Mouse (Mus musculus): ENCODE results near the gene Osbpl9. TPM values are rescaled to one million over a fixed set of nuclear protein-coding genes. Genes with fewer than 3 reads are reported as not detected.

The Osbpl9 gene
- polyA plus RNA-seq, 1 experiment from 2014 or later = 64.1 TPM

DNA sequence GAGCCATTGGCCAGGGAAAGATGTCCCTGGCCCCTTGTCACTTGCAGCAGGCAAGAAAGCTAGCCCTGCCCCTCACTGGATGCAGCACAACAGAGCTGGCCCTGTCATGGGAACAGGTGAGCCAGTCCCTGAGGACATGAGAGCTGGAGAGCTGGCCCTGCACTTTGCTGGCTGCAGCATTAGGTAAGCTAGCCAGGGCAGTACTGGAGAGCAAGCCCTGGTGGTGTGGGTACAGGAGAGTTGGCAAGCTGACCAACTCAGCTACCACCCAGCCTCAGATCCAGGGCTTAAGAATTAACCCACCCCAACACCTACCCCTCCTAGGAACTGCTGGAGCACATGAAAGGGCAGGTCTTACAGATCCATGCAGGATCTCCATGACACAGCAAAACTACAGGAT is 73.1 kb downstream of the Osbpl9 start:
- H3K27me3 ChIP-seq = no peaks in the 10 kb centered on the region

DNA sequence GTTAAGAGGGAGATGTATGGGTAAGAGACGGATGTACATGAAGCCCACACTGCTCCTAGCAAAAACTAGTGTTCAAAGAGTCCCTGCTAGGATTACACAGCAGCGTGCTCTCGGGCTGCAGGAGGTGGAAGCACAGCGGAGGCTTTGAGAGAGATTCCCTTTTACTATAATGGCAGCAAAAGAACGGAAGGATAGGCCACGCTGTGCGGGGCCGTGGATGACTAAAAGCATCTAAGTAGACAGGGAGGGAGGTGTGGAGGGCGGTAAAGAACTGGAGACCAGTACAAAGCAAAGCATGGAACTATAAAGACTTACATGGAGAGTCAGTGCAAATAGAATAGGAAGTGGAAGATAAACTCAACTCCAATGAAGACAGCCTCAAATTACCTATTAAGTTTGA is 74.1 kb downstream of the Osbpl9 start:
- ATAC-seq (ENCODE audit: insufficient number of reproducible peaks, low FRiP score, low TSS enrichment, low read depth) = no peak
- Histone ChIP-seq H3K9ac (no peak overlapping the region), H3K9me3 (replicated peaks) (no peaks in the 10 kb centered on the region), H3K27me3 (no peaks in the 10 kb centered on the region), H3K4me3 (replicated peaks) (no peak overlapping the region), H3K36me3 (no peaks in the 10 kb centered on the region), H3K4me2 (replicated peaks) (no peak overlapping the region), H3K4me1 (peaks cover 7% of the 10 kb centered on the region), H3K27ac (replicated peaks) (no peak overlapping the region)
- 80% methylated on average over 9 of the region's 9 CpGs for WGBS

More for the DNA sequence above, 73.1 kb downstream of the Osbpl9 start:
- no peaks in the 10 kb centered on the region for H3K9me3 ChIP-seq (replicated peaks)
- no peaks in the 10 kb centered on the region for H3K4me1 ChIP-seq
- no peak overlapping the region for H3K4me3 ChIP-seq (replicated peaks)
- no peaks in the 10 kb centered on the region for H3K36me3 ChIP-seq
- H3K4me2 ChIP-seq (replicated peaks) = no peak overlapping the region
- no peak for ATAC-seq (ENCODE audit: insufficient number of reproducible peaks, low FRiP score, low TSS enrichment, low read depth)
- no peak overlapping the region for H3K27ac ChIP-seq (replicated peaks)
- H3K9ac ChIP-seq = no peak overlapping the region

- no peaks in the 10 kb centered on the region for H3K36me3 ChIP-seq
- no peak overlapping the region for H3K27ac ChIP-seq (replicated peaks)
- ATAC-seq (ENCODE audit: insufficient number of reproducible peaks, low FRiP score, low TSS enrichment, low read depth) = no peak
- H3K4me2 ChIP-seq (replicated peaks) = no peak overlapping the region
- H3K4me1 ChIP-seq = peaks cover 12% of the 10 kb centered on the region
- H3K9me3 ChIP-seq (replicated peaks) = no peaks in the 10 kb centered on the region
- H3K4me3 ChIP-seq (replicated peaks) = no peak overlapping the region
- H3K9ac ChIP-seq = no peak overlapping the region
- WGBS = 58% methylated on average over 10 of the region's 10 CpGs
- H3K27me3 ChIP-seq = no peaks in the 10 kb centered on the region
Measured at GRCm38 (mm10) chr4:109126834-109127564, 75.1 kb downstream of the Osbpl9 start.

GRCm38 (mm10) chr4:109125746-109126425 is 76.2 kb downstream of the Osbpl9 start:
- no peaks in the 10 kb centered on the region for H3K9me3 ChIP-seq (replicated peaks)
- H3K4me2 ChIP-seq (replicated peaks) = no peak overlapping the region
- no peak for ATAC-seq (ENCODE audit: insufficient number of reproducible peaks, low FRiP score, low TSS enrichment, low read depth)
- 88% methylated on average over 2 of the region's 2 CpGs for WGBS
- H3K27ac ChIP-seq (replicated peaks) = no peak overlapping the region
- H3K36me3 ChIP-seq = no peaks in the 10 kb centered on the region
- H3K4me1 ChIP-seq = peaks cover 12% of the 10 kb centered on the region
- no peak overlapping the region for H3K4me3 ChIP-seq (replicated peaks)
- no peaks in the 10 kb centered on the region for H3K27me3 ChIP-seq
- H3K9ac ChIP-seq = no peak overlapping the region

DNA sequence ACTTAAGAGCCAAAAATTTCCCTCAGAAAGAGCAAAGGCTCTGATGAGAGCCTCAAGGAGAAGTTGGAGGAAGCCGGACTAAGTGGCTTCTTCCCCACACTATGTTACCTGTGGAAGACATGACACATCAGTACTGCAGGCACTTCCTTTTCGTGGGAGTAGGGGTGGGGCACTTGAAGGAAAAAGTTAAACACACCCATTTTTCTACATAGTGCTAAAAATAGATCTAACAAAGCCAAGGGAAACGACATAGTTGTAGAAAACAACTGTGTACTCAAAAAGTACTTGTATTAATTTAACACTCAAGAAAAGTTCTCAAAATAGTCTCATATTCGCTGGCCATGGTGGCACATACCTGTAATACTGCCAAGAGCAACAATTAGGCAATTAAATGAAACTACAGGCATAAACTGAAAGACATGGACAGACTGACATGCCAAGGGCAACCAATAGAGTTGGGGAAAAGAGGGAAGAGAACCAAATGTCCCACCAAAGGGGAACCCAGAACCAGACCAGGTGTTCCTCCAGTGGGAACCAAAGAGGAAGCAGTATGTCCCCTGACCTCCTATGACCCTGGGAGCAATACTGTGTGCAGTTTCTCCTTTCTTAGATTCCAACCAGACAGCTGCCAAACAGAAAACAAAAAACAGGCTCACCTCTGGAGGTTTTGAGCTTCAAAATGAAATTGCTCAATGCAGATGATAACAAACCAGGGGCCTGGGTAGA is 79.1 kb downstream of the Osbpl9 start:
- peak overlapping the region; percentile 63 for H3K27ac ChIP-seq (replicated peaks)
- no peak for ATAC-seq (ENCODE audit: insufficient number of reproducible peaks, low FRiP score, low TSS enrichment, low read depth)
- H3K27me3 ChIP-seq = no peaks in the 10 kb centered on the region

GRCm38 (mm10) chr4:109120735-109121134 is 81.3 kb downstream of the Osbpl9 start:
- Histone ChIP-seq H3K36me3 (no peaks in the 10 kb centered on the region), H3K4me3 (replicated peaks) (no peak overlapping the region), H3K4me1 (peaks cover 24% of the 10 kb centered on the region), H3K27me3 (no peaks in the 10 kb centered on the region), H3K27ac (replicated peaks) (no peak overlapping the region), H3K9ac (no peak overlapping the region), H3K4me2 (replicated peaks) (no peak overlapping the region), H3K9me3 (replicated peaks) (no peaks in the 10 kb centered on the region)
- 77% methylated on average over 6 of the region's 6 CpGs for WGBS
- no peak for ATAC-seq (ENCODE audit: insufficient number of reproducible peaks, low FRiP score, low TSS enrichment, low read depth)

More for the DNA sequence above, 79.1 kb downstream of the Osbpl9 start:
- Histone ChIP-seq H3K9me3 (replicated peaks) (no peaks in the 10 kb centered on the region), H3K9ac (no peak overlapping the region), H3K4me3 (replicated peaks) (no peak overlapping the region), H3K4me2 (replicated peaks) (no peak overlapping the region), H3K36me3 (no peaks in the 10 kb centered on the region), H3K4me1 (peaks cover 15% of the 10 kb centered on the region)
- 32% methylated on average over 4 of the region's 4 CpGs for WGBS

GRCm38 (mm10) chr4:109119641-109120125 is 82.4 kb downstream of the Osbpl9 start:
- Histone ChIP-seq H3K4me3 (replicated peaks) (no peak overlapping the region), H3K4me1 (peaks cover 34% of the 10 kb centered on the region), H3K36me3 (no peaks in the 10 kb centered on the region), H3K4me2 (replicated peaks) (no peak overlapping the region), H3K9me3 (replicated peaks) (no peaks in the 10 kb centered on the region), H3K27me3 (no peaks in the 10 kb centered on the region), H3K9ac (no peak overlapping the region), H3K27ac (replicated peaks) (no peak overlapping the region)
- 81% methylated on average over 5 of the region's 5 CpGs for WGBS
- ATAC-seq (ENCODE audit: insufficient number of reproducible peaks, low FRiP score, low TSS enrichment, low read depth) = no peak

- H3K27ac ChIP-seq (replicated peaks) = peak overlapping the region; percentile 91
- peak overlapping the region; percentile 74 for H3K4me2 ChIP-seq (replicated peaks)
- peak overlapping the region; percentile 45; the same call in 1 of the 2 replicates for H3K9ac ChIP-seq
- WGBS = 6% methylated on average over 6 of the region's 6 CpGs
- no peaks in the 10 kb centered on the region for H3K27me3 ChIP-seq
- no peaks in the 10 kb centered on the region for H3K9me3 ChIP-seq (replicated peaks)
- H3K4me3 ChIP-seq (replicated peaks) = peak overlapping the region; percentile 53
- no peak for ATAC-seq (ENCODE audit: insufficient number of reproducible peaks, low FRiP score, low TSS enrichment, low read depth)
- H3K4me1 ChIP-seq = peaks cover 30% of the 10 kb centered on the region
- H3K36me3 ChIP-seq = no peaks in the 10 kb centered on the region
Measured at GRCm38 (mm10) chr4:109118327-109118659, 83.8 kb downstream of the Osbpl9 start.

DNA sequence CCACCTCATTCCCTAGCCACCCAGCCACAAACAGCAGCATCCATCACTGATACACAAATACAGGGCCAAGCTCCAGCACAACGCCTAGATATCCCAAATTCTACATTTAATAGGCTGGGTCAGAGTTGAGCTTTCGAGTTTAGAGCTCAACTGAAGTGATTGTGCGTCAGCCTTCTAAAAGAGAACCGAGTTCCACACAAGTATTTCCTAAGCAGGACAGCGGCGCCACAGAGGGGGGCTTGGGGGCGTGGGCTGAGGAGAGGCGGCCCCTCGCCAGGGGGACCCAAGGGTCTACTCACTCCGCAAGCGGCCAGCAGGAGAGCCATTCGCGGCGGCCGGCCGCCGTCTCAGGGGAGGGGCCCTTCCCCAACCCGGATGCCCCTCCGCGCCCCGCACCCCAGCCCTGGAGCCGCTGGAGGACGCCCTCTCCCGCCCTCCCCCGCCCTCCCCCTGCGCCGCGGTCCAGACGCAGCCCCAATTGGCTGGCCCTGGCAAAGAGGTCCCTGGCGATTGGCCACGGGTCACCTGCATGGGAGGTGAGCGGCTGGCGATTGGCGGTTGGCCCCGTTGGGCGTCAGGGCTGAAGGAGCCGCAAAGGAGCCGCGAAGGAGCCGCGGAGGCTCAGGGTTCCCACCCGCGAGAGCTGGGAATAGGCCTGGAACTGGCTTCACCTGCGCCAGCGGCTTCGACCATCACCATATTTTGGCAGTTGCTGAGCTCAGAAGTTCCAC is 84.3 kb downstream of the Osbpl9 start:
- peak overlapping the region; percentile 45 for H3K9ac ChIP-seq
- no peaks in the 10 kb centered on the region for H3K9me3 ChIP-seq (replicated peaks)
- peak overlapping the region; percentile 53 for H3K4me3 ChIP-seq (replicated peaks)
- peak overlapping the region; percentile 74 for H3K4me2 ChIP-seq (replicated peaks)
- peak overlapping the region; percentile 91 for H3K27ac ChIP-seq (replicated peaks)
- H3K36me3 ChIP-seq = no peaks in the 10 kb centered on the region
- no peaks in the 10 kb centered on the region for H3K27me3 ChIP-seq
- under 1% methylated on average over 45 of the region's 46 CpGs for WGBS
- peak; percentile 98 for ATAC-seq (ENCODE audit: insufficient number of reproducible peaks, low FRiP score, low TSS enrichment, low read depth)
- peaks cover 25% of the 10 kb centered on the region for H3K4me1 ChIP-seq

- Histone ChIP-seq H3K27me3 (no peaks in the 10 kb centered on the region), H3K4me3 (replicated peaks) (peak overlapping the region; percentile 53), H3K4me1 (peaks cover 22% of the 10 kb centered on the region), H3K4me2 (replicated peaks) (peak overlapping the region; percentile 74), H3K27ac (replicated peaks) (0 out of 2 replicates have a peak overlapping the region, but pooled peaks have one; percentile 91), H3K36me3 (no peaks in the 10 kb centered on the region), H3K9me3 (replicated peaks) (no peaks in the 10 kb centered on the region), H3K9ac (no peak overlapping the region)
- 17% methylated on average over 6 of the region's 6 CpGs for WGBS
- no peak for ATAC-seq (ENCODE audit: insufficient number of reproducible peaks, low FRiP score, low TSS enrichment, low read depth)
Measured at GRCm38 (mm10) chr4:109116938-109117337, 85.1 kb downstream of the Osbpl9 start.

DNA sequence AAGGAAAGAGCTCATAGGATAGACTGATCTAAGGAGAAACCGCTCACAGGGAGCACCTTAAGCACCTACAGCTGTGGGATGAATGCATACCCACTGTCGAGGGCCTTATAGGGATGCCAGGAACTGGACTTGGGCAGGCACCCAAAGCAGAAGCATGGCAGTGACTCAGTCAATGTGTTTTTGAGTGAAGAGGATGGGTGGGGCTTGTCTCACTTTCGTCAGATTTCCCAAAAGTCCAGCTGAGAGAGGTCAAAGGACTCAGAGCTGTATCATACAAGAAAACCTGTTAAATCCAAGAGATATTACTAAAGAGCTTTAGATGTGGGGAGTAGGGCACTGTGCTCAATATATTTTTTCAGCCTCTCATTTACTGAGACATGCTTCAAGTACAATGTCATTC is 85.6 kb downstream of the Osbpl9 start:
- Histone ChIP-seq H3K4me2 (replicated peaks) (no peak overlapping the region), H3K27me3 (no peaks in the 10 kb centered on the region), H3K4me1 (peaks cover 22% of the 10 kb centered on the region), H3K4me3 (replicated peaks) (0 out of 2 replicates have a peak overlapping the region, but pooled peaks have one; percentile 4), H3K9ac (no peak overlapping the region), H3K9me3 (replicated peaks) (no peaks in the 10 kb centered on the region), H3K36me3 (no peaks in the 10 kb centered on the region), H3K27ac (replicated peaks) (no peak overlapping the region)
- WGBS = 68% methylated on average over 3 of the region's 3 CpGs
- no peak for ATAC-seq (ENCODE audit: insufficient number of reproducible peaks, low FRiP score, low TSS enrichment, low read depth)
